Mouse (Mus musculus): ENCODE measurements around the gene Tra2a.

DNA sequence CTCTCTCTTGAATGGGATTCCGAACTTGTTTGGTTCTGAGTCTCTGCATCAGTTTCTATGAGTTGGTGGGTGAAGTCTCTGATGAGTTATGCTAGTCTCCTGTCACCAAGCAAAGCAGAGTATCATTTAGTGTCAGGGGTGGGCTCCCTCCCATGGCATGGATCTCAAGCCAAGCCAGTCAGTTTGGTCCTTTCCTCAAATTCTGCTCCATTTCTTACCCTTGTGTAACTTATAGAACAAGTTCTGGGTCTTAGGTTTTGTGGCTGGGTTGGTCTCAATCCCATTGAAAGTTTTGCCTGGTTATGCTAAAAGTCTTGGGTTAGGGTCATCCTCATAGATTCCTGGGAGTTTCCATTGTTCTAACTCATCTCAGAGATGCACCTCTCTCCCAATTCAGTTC, 21.5 kb downstream of the Tra2a start:
- no peak for TF ChIP-seq CTCF (IDR thresholded peaks at IDR 0.05)
- no peak for TF ChIP-seq EP300 (IDR thresholded peaks at IDR 0.05; ENCODE audit: insufficient read depth, low read depth, low read length)
- no peak for TF ChIP-seq POLR2A (IDR thresholded peaks at IDR 0.05; ENCODE audit: insufficient read depth, low read depth, low read length)

Measured in heart, adult 2 months (tissue).